Mouse (Mus musculus): ENCODE results near the gene Bcorl1.
"Not testable (repeated sequence)": the region's sequence is repeated elsewhere in the genome, so short reads cannot be mapped to it uniquely, and the experiment has no call there.

DNA sequence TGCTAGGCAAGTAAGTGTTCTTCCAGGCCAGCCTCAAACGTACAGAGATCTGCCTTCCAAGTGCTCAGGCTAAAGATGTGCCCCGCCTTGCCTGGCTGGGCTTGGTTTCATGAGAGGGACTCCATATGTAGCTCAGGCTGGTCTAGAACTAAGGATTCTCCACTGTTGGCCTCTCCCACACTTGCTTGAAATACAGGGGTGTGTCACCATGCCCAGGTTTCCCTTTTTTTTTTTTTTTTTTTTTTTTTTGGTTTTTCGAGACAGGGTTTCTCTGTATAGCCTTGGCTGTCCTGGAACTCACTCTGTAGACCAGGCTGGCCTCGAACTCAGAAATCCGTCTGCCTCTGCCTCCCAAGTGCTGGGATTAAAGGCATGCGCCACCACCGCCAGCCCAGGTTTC is 94.9 kb downstream of the Bcorl1 start:
- TF ChIP-seq CTCF (IDR thresholded peaks at IDR 0.05; ENCODE audit: control insufficient read depth, insufficient read depth, insufficient read length); MAX (IDR thresholded peaks at IDR 0.05); USF1 (IDR thresholded peaks at IDR 0.05; ENCODE audit: low read depth): not testable (repeated sequence)

Measured in C2C12 (cell line).